Mouse (Mus musculus): ENCODE data around the gene Il1r1. TPM values are rescaled to one million over a fixed set of nuclear protein-coding genes. Genes with fewer than 3 reads are reported as not detected.
A peak's percentile ranks its signal among the peaks of the same experiment; 100 is the strongest.

The Il1r1 gene
- polyA plus RNA-seq, 1 experiment: 72.2 TPM

DNA sequence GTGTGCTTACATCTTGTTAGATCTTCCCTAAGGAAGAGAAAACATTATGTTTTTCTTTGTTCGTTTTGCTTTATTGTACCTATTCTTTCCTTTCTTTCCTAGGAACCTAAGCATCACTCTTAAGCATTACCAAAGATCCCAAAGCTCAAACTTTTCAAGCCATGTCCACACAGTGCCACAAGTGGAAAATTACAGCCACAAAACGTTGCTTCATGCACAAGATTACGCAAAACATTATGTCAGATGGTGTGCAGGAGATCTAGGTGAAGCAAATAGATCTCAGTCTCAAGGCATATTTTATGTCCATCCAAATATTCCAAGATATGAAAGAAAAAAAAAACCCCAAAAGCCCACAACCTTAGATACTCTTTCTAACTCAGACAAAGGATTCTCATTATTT lies 4.2 kb downstream of the Il1r1 start:
- H3K27ac ChIP-seq (ENCODE audit: insufficient read depth, low read length): no peak overlapping the region
- TF ChIP-seq CTCF (IDR thresholded peaks at IDR 0.05; ENCODE audit: borderline replicate concordance, insufficient read depth, low read length) (no peak), POLR2A (IDR thresholded peaks at IDR 0.05; ENCODE audit: low read depth, low read length) (no peak)
- no peak overlapping the region for H3K4me3 ChIP-seq (ENCODE audit: insufficient read depth, low read length)
- peaks cover 21% of the 10 kb centered on the region for H3K4me1 ChIP-seq (ENCODE audit: control insufficient read depth, insufficient read depth, low read length)

DNA sequence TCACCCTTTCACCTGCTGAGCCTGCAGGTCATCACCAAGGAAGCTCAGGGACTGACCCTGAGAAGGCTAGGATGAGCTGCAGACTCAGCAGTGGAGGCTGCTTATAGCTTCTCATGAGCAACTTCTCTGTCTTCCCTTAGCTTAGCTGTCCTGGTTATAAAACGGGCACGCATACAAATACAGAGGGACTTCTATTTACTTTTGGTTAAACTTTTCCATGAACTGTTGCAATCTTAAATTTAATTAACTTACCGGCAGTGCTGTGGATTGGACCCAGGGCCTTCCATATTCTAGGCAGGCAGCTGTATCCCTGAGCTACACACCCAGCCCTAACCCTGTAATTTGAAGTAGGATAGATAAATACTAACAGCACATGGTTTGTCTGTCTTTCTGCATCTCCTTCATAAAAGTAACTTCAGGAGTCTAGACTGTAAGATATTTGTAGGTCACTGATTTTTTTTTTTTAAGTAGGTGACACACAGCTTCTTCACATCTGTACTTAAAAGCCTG lies 4.9 kb downstream of the Il1r1 start:
- Histone ChIP-seq H3K27ac (ENCODE audit: insufficient read depth, low read length) (no peak overlapping the region), H3K4me1 (ENCODE audit: control insufficient read depth, insufficient read depth, low read length) (peaks cover 29% of the 10 kb centered on the region)
- TF ChIP-seq CTCF (IDR thresholded peaks at IDR 0.05; ENCODE audit: borderline replicate concordance, insufficient read depth, low read length) (no peak), POLR2A (IDR thresholded peaks at IDR 0.05; ENCODE audit: low read depth, low read length) (no peak)

DNA sequence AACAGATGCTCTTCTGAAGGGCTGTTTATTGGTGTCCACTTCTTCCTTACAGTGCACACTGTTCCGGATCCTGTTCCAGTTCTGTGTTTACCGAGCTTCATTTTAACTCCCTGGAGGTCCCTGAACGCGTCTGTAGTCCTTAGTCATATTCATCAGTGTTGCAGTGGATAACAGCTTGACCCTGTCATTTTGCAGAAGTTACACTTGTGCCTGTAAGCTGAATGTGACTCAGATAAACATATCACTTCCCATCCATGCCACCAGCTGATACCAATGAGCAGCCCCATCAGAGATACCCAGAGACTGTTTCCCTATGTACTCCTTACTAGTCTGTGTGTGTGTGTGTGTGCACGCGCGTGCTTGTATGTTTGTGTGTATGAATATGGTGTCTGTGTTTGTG lies 5.5 kb downstream of the Il1r1 start:
- H3K4me1 ChIP-seq (ENCODE audit: control insufficient read depth, insufficient read depth, low read length): peaks cover 32% of the 10 kb centered on the region
- TF ChIP-seq POLR2A (IDR thresholded peaks at IDR 0.05; ENCODE audit: low read depth, low read length) (no peak), CTCF (IDR thresholded peaks at IDR 0.05; ENCODE audit: borderline replicate concordance, insufficient read depth, low read length) (no peak)
- no peak overlapping the region for H3K27ac ChIP-seq (ENCODE audit: insufficient read depth, low read length)
- no peak overlapping the region for H3K4me3 ChIP-seq (ENCODE audit: insufficient read depth, low read length)

More for the DNA sequence above, 4.9 kb downstream of the Il1r1 start:
- no peak overlapping the region for H3K4me3 ChIP-seq (ENCODE audit: insufficient read depth, low read length)

DNA sequence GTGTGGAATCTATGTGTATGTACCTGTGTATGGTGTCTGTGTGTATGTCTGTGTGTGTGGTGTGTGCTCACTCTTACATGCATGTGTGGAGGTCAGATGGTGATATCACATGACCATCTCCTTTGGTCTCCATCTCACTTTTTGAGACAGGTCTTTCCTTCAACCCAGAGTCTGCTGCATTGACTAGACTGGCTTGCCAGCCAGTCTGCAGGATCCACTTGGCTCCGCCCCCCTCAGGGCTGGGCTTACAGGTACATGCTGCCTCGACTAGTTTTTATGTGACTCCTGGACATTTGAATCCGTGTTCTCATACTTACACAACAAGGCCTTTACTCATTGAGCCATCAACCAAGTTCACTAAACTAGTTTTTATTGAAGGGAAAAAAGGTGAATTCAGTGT lies 6.2 kb downstream of the Il1r1 start:
- TF ChIP-seq CTCF (IDR thresholded peaks at IDR 0.05; ENCODE audit: borderline replicate concordance, insufficient read depth, low read length): no peak
- no peak for TF ChIP-seq POLR2A (IDR thresholded peaks at IDR 0.05; ENCODE audit: low read depth, low read length)
- peaks cover 34% of the 10 kb centered on the region for H3K4me1 ChIP-seq (ENCODE audit: control insufficient read depth, insufficient read depth, low read length)
- H3K4me3 ChIP-seq (ENCODE audit: insufficient read depth, low read length): no peak overlapping the region
- no peak overlapping the region for H3K27ac ChIP-seq (ENCODE audit: insufficient read depth, low read length)

DNA sequence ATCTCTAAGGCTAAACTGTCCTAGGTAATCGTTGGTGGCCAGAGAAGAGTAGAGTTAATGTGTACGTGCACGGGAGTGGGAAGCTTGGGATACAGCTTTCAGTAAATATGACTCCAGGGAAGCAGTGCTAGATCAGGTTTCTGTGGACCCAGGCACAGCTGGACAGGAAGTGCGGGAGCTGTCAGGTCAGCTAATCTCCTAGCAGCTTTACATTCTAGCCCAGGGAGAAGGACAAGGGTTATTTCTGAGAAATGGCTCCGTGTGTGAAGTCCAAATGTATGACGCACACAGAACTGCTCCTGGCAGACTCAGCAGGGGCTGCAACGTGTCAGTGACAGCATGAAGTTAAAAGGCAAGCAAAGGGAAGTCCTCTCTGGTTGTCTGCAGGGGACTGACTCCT lies 8.3 kb downstream of the Il1r1 start:
- peaks cover 40% of the 10 kb centered on the region for H3K4me1 ChIP-seq (ENCODE audit: control insufficient read depth, insufficient read depth, low read length)
- H3K4me3 ChIP-seq (ENCODE audit: insufficient read depth, low read length): no peak overlapping the region
- TF ChIP-seq POLR2A (IDR thresholded peaks at IDR 0.05; ENCODE audit: low read depth, low read length) (no peak), CTCF (IDR thresholded peaks at IDR 0.05; ENCODE audit: borderline replicate concordance, insufficient read depth, low read length) (no peak)
- H3K27ac ChIP-seq (ENCODE audit: insufficient read depth, low read length): peak overlapping the region; percentile 83

DNA sequence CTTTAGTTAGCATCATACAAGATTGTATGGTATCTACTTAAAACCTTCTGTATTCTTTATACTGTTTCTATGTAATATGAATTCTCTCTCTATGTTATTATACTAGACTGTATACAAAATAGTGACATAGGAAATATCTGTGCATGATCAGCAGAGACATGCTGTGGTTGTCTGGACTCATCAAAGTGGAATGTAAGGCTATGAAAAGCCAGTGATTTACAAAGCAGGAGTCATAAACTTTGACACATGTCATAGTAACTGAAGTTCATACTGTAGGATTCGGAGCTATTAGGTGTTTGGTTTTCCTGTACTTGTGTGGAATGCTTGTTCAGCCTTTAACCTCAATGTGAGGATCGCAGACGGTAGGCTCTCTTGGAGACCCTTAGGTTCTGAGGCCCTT lies 8.7 kb downstream of the Il1r1 start:
- Histone ChIP-seq H3K27ac (ENCODE audit: insufficient read depth, low read length) (peak overlapping the region; percentile 83), H3K4me1 (ENCODE audit: control insufficient read depth, insufficient read depth, low read length) (peaks cover 40% of the 10 kb centered on the region), H3K4me3 (ENCODE audit: insufficient read depth, low read length) (no peak overlapping the region)
- TF ChIP-seq POLR2A (IDR thresholded peaks at IDR 0.05; ENCODE audit: low read depth, low read length): no peak
- TF ChIP-seq CTCF (IDR thresholded peaks at IDR 0.05; ENCODE audit: borderline replicate concordance, insufficient read depth, low read length): no peak

DNA sequence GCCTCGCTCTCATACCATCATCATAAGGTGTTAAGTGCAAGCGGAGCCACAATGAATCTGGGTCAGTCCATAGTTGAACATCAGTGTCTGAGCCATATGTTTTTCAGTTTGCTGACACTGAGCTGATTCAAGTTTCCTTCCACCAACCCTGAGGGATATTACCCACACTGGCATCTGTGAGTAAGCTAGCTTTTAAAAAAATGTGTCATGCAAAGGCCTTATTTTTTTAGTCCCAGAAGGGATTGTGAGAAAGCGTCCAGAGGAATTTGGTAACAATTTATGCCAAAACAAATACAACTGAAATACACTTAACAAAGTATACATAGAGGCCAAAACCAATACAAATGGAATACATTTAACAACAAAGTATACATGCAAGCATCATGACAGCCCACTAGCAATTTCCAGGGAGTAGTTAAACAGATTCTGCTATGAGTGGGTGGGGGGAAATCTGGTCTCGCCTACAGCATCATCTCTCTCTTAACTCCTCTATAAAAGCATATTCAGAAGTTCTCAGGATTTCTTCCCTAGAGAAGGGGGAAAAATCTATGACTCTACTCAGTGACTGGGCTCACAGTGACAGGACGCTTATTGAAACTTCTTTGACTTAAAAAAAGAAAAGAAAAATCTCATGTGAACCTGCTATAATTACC lies 10.8 kb downstream of the Il1r1 start:
- no peak; the same call in 1 of the 2 replicates for TF ChIP-seq POLR2A (IDR thresholded peaks at IDR 0.05; ENCODE audit: low read depth, low read length)
- no peak for TF ChIP-seq CTCF (IDR thresholded peaks at IDR 0.05; ENCODE audit: borderline replicate concordance, insufficient read depth, low read length)
- H3K27ac ChIP-seq (ENCODE audit: insufficient read depth, low read length): peak overlapping the region; percentile 94
- H3K4me3 ChIP-seq (ENCODE audit: insufficient read depth, low read length): no peak overlapping the region
- peaks cover 35% of the 10 kb centered on the region for H3K4me1 ChIP-seq (ENCODE audit: control insufficient read depth, insufficient read depth, low read length)

DNA sequence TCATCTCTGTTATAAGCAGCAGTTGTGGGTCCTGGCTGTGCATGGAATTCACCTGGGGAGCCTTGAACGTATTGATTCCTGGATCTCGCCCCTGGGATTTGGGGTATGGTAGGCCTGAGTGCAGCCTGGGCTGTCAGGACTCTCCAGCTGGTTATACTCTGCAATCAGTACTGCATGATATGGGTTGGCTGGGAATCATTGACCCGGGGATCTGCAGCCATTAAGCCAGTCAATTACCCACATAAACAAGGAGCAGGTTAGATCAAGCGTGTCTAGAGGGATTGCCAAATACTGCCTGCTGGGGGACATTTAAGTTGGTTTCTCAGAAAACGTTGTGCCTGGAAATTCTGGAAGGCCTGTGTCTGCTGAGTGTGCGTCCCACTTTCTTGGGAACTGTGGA lies 11.8 kb downstream of the Il1r1 start:
- Histone ChIP-seq H3K4me1 (ENCODE audit: control insufficient read depth, insufficient read depth, low read length) (peaks cover 35% of the 10 kb centered on the region), H3K4me3 (ENCODE audit: insufficient read depth, low read length) (no peak overlapping the region), H3K27ac (ENCODE audit: insufficient read depth, low read length) (peak overlapping the region; percentile 94)
- no peak for TF ChIP-seq CTCF (IDR thresholded peaks at IDR 0.05; ENCODE audit: borderline replicate concordance, insufficient read depth, low read length)
- TF ChIP-seq POLR2A (IDR thresholded peaks at IDR 0.05; ENCODE audit: low read depth, low read length): no peak

DNA sequence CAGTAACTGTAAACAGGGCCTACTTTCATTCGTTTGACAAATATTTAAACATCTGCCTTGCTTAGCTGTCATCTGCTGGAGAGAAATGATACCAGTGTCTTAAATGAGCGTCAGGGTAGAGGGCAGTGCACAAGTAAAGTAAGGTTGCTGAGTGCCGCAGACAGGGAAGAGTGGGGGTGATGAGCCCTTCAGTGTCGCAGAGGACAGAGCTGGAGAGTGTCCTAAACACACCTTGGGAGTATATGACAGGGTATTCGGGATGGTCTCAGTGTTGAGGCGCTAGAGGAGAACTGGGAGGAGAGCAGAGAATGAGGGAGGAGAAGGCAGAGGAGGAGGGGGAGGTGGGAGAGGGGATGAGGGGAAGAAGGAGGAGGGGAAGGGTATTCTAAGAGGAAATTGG lies 12.2 kb downstream of the Il1r1 start:
- TF ChIP-seq CTCF (IDR thresholded peaks at IDR 0.05; ENCODE audit: borderline replicate concordance, insufficient read depth, low read length) (no peak), POLR2A (IDR thresholded peaks at IDR 0.05; ENCODE audit: low read depth, low read length) (no peak)
- no peak overlapping the region for H3K4me3 ChIP-seq (ENCODE audit: insufficient read depth, low read length)
- H3K27ac ChIP-seq (ENCODE audit: insufficient read depth, low read length): no peak overlapping the region
- H3K4me1 ChIP-seq (ENCODE audit: control insufficient read depth, insufficient read depth, low read length): peaks cover 35% of the 10 kb centered on the region

DNA sequence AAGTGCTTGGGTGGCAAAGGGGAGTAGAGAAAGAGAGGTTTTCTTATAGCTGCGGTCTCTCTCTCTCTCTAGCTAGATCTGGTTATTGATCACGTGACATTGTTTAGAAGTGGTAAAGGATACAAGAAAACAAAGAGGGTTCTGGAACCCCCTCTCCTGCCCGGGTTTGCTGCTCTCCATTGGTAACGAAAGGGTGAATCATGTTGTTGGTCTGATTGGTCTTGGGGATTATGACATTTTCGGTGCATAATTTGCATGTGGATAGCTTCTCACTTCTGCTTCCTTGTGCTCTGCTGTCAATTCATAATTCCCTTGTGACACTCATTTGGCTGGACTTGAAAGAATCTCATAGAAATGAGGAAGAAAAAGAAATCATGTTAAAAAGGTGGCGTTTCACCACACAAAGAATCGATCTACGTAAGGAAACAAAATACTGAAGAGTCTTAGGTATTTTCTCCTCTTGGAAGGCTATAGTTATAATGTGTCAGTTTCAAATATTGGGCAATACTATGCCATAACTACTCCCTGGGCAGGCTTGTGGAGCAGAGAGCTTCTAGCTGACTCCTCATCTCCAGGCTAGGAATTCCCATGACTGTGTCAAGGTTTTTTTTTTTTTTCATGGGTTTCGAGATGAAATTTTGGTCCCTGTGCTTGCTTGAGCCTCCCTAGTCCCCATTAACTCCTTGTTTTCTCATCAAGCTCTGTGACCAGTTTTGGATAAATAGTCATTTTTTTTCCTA lies 15.6 kb downstream of the Il1r1 start:
- no peak overlapping the region for H3K27ac ChIP-seq (ENCODE audit: insufficient read depth, low read length)
- TF ChIP-seq CTCF (IDR thresholded peaks at IDR 0.05; ENCODE audit: borderline replicate concordance, insufficient read depth, low read length) (no peak), POLR2A (IDR thresholded peaks at IDR 0.05; ENCODE audit: low read depth, low read length) (no peak)
- H3K4me3 ChIP-seq (ENCODE audit: insufficient read depth, low read length): no peak overlapping the region
- H3K4me1 ChIP-seq (ENCODE audit: control insufficient read depth, insufficient read depth, low read length): peaks cover 10% of the 10 kb centered on the region
